Mouse (Mus musculus): ENCODE measurements around the gene Tbl2. TPM values are rescaled to one million over a fixed set of nuclear protein-coding genes. Genes with fewer than 3 reads are reported as not detected.
A peak's percentile ranks its signal among the peaks of the same experiment; 100 is the strongest.

Tbl2 gene
- total and polyA plus RNA-seq, 3 experiments = 9.2 to 35.9 (median 22.7) TPM

DNA sequence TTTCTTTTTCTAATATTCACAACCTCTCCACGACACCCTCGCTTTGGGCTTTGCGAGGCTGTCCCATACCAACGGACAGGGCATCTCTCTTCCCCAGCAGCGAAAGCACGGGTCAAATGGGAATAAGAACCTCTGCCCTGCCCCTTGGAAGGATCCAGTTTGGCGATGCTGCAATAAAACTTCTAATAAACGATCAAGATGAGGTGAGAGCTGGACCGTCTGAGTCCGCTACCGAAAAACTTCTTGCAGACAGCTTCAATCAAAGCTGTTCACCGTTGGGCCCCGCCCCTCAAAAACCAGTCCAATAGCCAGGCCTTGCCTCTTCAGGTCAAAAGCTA, 773 bp upstream of the Tbl2 start:
- DNase-seq = no peak

DNA sequence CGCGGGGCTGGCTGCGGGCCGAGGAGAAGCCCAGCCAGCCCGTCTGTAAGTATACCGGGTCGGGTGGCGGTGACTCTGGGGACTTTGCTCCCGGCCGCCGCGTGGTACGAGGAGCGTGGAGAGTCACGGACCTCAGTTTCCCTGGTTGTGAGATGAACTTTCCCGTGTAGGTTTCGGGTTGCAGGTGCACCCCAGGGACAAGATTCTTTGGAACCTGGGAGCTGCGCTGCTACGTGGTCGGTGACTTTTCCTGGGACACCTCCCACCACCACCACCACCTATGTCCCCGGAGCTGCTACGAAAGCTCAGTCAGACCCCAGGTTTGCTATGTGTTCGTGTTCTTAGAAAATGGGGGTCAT, 342 bp downstream of the Tbl2 start:
- DNase-seq = no peak

DNA sequence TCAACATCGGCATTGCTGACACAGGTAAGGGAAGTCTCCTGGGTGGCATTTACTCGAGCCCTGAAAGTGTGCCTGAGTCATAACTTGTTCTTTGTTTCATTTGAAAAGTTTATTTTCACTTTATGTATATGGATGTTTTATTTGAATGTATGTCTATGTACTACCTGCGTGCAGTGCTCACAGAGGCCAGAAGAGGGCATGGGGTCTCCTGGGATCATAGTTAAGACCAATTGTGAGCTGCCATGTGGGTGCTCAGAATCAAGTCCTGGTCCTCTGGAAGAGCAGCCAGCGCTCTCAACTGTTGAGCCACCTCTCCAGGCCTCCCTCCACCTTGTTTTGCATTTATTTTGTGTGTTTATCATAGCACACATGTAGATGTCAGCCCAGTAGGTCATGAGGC, 7.0 kb downstream of the Tbl2 start:
- DNase-seq = no peak

DNA sequence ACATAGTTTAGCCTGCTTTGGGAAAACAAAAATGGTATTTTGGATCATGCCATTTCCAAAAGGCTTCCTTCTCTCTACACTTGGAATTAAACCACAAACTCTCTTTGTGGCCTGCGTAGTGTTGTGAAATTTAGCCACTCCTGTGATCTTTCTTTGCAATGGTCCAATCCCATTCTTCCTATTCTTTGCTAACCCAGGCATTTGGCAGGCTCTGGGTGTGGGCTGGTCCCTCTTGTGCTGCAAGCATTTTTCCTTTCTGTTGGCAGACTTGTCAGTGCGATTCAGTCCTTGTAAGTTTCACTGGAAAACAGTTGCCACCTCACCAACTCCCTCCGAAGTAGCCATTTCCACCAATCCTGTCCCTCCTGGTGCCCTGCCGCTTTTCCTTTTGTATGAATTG, 11.8 kb downstream of the Tbl2 start:
- DNase-seq = peak; percentile 72

- DNase-seq = no peak
These were observed 12.2 kb downstream of the Tbl2 start for GRCm38 (mm10) chr5:135161650-135162049.

- no peak for DNase-seq
These were observed 12.9 kb downstream of the Tbl2 start for GRCm38 (mm10) chr5:135162361-135162760.

DNA sequence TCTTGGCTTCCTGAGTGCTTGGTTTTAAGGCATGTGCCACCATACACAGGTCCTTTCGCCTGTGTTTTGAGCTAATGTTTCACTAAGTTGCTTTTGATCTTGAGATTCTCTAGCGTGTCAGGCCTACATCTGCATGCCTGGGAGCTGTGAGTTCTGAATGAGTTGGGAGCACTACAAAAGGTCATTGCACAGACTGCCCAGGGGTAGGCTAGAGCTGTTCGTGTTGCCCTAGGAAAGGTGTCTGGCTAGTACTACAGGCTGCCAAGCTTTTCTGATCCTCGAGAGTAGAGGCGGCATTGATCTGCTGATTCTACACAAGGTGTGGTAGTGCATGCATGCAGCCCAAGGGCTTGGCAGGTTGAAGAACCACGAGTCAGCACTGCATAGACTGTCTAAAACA, 13.4 kb downstream of the Tbl2 start:
- no peak for DNase-seq

DNA sequence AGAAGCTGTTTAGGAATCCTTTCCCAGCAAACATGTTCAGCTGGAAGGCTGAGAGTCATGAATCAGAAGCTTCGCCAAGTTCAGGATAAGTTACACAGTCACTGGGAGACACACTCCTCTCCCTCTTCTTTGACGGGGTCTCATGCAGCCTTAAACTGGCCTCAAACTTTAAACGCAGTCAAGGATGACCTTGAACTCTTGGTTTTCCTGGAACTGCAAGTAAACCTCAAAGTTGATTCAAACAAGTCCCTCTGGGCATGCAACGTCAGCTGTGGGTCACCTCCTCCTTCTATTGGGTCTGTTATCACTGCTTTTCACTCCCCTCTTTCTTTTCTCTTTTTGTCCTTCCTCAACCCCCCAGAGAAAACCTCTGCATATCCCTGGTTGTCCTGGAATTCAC, 17.5 kb downstream of the Tbl2 start:
- no peak for DNase-seq

GRCm38 (mm10) chr5:135167469-135167868, 18.0 kb downstream of the Tbl2 start:
- DNase-seq = no peak

GRCm38 (mm10) chr5:135168063-135169062, 18.9 kb downstream of the Tbl2 start, which contains the start of gene Bcl7b:
Gene Bcl7b (plus strand): TSS chr5:135168283.
- DNase-seq = peak; percentile 98

DNA sequence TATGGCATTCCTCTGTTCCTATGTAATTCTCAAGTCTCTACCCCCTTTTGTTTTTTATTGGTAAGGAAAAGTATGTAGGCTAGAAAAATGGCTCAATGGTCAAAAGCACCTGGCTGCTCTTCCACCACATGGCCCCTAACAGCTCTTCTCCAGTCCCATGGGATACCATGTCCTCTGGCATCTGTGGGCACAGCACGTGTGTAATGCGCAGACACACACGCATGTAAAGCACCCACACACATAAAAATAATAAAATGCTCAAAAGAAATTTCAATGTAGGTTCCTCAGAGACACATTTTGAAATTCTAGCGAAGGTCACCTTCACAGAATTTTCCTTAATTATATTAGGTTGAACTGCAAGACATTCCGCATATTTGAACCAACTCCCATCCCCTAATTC, 20.0 kb downstream of the Tbl2 start:
- no peak for DNase-seq

DNA sequence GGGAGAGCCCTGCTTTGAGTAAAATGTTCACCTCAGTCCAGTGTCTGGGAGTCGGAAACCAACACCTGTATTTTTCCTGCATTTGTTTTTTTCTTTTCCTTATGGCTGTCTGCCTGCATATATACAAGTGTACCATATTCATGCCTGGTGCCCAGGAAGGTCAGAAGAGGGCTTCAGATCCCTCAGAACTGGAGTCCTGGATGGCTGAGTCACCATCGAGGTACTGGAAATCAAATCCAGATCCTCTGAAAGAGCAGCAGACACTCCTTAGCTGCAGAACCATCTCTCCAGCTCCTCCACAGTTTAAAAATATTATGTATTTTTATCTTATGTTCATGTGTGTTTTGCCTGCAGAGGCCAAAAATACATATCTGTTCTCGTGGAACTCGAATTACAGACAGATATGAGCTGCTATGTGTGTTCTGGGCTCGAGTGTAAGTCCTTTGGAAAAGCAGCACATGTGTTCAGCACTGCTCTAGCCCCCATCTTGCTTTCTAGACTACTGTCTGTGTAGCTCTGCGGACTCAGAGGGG, 22.3 kb downstream of the Tbl2 start:
- no peak for DNase-seq

- DNase-seq = no peak
These were observed 23.5 kb downstream of the Tbl2 start for GRCm38 (mm10) chr5:135172986-135173385.

DNA sequence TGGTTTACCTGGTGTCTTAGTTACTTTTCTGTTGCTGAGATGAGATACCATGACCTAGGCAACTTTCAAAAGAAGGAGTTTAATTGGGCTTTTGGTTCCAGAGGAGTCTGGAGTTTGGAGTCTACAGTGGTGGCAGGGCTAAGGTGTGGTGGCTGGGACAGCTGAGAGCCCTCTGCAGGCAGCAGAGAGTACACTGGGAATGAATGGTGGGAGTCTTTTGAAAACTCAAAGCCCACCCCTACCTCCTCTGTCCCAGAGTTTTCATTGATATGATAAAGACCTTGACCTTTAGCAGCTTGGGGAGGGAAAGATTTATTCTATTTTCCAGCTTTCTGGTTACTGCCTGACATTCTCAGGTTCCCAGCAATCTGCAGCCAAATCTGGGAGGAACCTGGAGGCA, 25.6 kb downstream of the Tbl2 start:
- DNase-seq = no peak

DNA sequence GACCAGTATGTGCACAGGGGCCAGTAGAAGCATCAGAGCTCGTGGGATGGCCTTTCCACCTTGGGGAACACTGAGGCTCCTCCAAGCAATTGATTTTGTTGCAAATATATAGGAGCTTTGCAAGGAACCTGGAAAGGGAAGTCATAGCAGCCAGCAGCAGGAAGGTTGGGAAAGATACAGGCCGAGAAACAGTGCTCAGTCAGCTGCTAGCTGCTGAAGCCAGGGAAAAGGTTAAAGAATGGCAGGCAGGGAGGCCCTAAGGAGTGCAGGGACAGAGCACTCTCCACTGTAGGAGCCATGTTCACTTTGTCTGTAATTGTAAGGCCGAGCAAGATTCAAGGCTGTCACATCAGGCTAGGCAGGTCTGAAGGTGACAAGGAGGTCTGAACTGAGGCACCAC, 29.1 kb downstream of the Tbl2 start:
- DNase-seq = no peak

- DNase-seq = no peak
These were observed 29.5 kb downstream of the Tbl2 start for GRCm38 (mm10) chr5:135178996-135179395.

- no peak for DNase-seq
These were observed 30.2 kb downstream of the Tbl2 start for GRCm38 (mm10) chr5:135179616-135180015.

DNA sequence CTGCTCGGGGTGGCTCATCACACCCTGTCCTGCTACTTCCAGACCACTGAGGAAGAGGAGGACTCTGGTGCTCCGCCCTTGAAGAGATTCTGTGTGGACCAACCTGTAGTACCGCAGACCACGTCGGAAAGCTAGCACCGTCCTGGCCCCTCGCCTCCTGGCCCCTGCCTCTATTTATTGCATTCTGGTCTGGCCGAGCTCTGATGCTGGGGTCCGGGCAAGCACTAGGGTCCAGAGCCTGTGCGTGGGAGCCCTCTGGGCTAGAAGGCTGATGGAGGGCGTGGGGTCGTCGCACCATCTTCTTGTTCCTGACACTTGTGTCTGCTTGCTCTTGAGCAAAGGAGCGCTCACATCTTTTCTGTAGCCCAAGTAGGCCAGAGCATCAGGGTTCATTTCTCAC, 31.3 kb downstream of the Tbl2 start:
- no peak for DNase-seq

DNA sequence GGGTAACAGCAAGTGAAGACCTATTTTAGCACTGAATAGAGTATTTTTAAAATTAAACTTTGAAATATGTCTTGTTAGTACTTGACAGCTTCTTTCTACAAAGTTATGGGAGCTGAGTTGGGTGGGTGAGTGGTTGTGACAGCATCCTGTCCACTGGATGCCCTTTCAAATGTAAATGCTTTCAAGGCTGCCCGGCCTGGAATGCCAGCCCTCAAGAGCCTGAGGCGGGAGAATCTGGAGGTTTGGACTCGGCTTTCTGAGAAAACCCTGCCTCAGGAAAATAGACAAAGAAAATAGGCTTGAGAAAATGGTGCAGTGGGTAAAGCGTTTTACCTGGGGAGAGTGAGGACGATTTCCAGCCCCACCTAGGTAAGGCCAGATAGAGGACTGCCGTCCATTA, 32.3 kb downstream of the Tbl2 start:
- no peak for DNase-seq

DNA sequence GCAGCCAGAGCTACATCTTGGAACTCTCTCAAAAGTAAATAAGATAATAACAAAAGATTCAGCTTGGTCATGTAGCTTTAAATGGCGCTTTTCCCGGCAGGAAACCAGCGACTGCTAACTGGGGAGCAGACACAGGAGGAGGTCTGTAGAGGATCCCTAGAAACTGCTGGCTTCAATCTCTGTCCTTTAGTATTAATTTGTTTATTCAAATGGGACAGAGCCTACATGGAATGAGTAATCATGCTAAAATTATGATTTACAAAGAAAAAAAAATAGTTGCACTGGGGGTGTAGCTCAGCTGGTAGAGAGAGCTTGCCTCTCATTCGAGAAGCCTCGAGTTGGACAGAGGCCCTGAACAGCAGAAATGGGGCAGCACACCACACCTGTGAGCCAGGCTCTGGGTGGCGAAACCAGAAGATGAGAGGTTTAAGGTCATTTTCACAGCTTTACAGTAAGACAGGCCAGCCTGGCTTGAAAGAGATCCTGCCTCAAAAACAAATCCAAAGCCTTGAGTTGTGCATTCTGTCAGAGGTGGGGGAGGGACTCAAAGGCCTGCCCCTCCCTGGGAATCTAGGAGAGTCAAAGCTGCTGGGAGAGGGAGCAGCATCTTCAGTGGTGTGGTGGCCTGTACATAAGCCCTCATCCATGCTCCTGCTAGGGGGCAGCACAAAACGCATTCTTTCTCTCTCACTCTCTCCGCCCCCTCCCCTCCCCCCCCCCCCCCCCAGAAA, 33.8 kb downstream of the Tbl2 start:
- no peak for DNase-seq

DNA sequence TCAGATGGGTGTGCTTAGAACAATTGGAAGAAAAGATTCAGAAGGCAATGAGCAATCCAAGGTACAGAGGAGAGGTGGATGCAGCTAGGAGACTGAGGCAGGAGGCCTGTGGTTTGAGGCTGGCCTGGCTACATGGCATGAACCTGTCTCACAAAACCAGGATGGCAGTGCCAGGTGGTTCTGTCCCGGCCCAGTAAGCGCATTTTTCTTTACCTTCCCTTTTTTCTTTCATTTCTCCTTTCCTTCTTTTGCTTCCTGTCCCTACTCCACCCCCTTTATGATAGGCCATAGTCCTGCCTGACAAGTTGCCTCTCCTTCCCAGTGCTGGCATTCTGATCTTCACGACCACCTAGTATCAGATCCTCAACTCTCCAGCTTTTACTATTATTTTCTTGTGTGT, 35.6 kb downstream of the Tbl2 start:
- no peak for DNase-seq

- peak; percentile 35 for DNase-seq
These were observed 36.1 kb downstream of the Tbl2 start for GRCm38 (mm10) chr5:135185596-135185995.

DNA sequence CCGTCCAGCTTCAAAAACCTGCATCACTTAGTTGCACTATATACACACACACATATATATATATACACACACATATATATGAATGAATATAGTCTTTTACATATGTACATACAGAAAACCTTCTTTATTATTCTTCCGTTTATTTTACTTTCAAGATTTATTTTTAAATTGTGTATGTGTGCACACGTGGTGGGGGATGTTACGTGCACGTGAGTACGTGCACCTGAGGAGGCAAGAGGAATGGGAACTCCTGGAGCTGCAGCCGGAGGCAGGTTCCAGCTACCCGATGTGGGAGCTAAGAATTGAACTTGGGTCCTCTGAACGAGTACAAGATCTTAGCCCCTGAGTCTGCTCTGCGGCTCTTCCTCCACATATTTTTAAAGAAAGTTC, 36.8 kb downstream of the Tbl2 start:
- DNase-seq = no peak
